Mouse (Mus musculus) 3T3-L1 (cell line): ENCODE results near the gene Rmnd5b.
"Not testable (repeated sequence)": the region's sequence is repeated elsewhere in the genome, so short reads cannot be mapped to it uniquely, and the experiment has no call there.

Source experiments
- DNase-seq: peaks from one replicate; pipeline ENCODE4 v3.0.0-alpha.2; 2015; ENCODE audit warnings: low read depth, low spot score

Rmnd5b gene

DNA sequence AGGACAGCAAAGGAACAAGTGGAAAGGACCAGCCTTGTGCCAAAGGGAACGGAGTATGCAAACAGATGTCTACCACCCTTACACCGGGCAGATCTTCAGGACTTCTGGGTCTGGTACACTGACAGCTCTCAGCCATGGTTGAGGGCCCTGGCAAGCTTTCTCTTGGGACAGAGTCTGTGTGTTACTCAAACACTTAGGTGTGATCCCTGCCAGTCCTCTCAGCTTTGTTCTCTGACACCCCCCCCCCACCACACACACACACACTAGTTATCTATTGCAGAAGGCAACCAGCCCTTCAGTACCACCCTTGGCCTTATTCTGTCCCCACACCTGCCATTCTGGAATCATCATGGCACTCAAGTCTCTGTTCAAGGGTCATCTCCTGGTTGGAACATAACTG is 13.9 kb downstream of the Rmnd5b start:
- no peak for DNase-seq

DNA sequence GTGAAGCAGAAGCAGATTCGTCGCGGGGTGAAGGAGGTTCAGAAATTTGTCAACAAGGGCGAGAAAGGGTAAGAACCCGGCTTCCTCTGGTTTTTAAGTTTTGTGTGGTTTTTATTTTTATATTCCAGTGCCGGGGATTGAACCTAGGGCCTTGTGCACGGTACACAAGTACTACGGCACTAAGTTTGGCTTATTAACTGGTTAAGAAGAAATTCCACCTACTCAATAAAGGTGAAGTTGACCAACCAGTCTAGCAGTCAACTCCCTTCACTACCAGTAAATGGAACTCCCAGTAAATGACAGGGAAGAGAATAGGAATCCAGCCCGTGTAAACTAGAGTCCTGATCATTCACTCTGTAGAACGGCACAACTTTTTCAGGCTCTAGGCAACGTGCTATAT is 15.6 kb downstream of the Rmnd5b start:
- DNase-seq: no peak

DNA sequence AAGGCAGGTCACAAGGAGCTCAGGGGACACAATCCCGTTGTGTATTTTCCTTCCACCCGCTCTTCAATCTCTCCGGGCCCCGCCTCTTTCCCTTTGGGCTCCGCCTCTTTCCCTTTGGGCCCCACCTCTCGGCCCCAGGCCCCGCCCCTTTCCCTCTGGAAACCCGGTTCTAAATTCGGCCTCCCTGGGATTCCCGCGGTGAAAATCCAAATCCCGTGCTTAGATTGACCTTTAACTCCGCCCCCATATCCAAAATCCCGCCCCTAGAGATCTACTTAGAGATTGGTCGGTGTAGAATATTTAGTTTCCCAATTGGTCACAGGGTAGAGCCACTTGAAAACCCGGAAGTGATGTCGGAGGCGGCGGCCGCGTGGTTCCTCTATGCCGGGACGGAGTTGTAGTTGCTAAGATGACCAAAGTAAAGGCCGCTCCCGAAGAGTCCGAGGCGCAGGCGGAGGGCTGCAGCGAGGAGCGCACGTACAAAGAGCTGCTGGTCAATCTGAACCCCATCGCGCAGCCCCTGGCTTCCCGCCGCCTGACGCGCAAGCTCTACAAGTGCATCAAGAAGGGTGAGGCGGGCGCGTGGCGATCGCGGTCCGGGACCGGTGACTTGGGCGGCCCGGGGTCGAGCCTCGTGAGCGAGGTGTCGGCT is 16.2 kb downstream of the Rmnd5b start, which contains the start of gene Nhp2:
Gene Nhp2, plus strand, starts transcription at position 327 of the 652 bp plus-strand sequence.
- peak; percentile 100 for DNase-seq

DNA sequence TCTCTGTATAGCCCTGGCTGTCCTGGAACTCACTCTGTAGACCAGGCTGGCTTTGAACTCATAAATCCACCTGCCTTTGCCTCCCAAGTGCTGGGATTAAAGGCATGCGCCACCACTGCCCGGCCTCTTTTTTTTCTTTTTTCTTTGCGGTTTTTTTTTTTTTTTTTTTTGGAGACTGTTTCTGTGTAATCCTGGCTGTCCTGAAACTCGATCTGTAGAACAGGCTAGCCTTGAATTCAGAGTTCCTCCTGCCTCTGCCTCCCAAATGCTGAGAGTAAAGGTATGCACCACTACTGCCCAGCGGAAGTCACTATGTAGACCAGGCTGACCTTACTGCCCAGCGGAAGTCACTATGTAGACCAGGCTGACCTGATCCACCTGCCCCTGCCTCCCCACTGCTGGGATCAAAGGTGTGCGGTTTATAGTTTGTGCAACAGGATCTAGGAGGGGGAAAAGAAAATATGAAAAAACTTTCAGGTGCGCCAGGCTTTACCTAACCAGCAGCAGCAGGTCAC is 16.7 kb downstream of the Rmnd5b start:
- DNase-seq: no peak

DNA sequence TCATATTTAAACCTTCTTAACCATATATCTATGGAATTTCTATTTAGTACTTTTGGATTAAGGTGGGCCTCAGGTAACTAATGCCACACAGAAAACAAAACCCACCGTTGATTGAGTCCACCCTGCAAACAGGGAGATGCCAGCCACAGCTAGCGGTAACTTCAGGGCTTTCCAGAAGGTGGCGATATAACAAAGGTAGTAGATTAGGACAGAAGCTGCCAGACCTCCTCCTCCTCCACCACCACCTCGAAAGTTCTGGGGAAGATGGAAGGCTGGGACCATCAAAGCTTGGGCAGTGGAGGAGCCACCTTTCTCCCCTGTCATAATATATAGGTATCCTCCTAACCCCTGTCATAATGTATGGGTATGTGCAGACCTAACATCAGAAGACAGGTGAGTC is 18.0 kb downstream of the Rmnd5b start:
- DNase-seq: peak; percentile 84

DNA sequence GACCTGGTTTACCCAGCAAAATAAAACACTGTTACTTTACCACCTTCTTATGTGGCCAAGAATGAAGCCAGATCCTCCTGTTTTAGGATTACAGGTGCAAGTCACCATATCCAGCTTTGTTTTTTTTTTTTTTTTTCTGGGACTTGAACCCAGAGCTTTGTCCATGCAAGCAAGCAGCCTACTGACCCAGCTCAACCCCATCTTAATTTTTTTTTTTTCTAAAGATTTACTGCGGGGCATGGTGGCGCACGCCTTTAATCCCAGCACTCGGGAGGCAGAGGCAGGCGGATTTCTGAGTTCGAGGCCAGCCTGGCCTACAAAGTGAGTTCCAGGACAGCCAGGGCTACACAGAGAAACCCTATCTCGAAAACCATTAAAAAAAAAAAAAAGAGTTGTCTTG is 19.6 kb downstream of the Rmnd5b start:
- DNase-seq: not testable (repeated sequence)

DNA sequence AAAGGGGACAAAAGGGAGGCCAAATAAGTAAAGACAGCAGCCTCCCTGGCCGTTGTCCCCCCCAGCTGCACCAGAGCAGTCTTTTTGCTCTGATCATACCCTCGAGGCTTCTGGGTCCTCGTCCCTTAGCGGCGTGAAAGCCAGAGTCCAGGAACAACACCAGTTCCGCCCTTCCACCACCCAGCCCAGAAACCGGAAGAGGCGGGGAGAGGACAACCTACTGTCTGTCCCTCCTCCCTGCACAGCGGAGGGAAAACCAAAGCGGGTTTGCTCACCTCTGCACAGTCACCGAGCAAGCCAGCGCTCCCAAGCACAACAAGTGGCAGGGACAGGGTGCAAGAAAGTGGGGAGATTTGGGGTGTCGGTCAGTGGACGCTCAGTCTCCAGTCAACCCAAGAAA is 20.1 kb downstream of the Rmnd5b start:
- DNase-seq: peak; percentile 90

DNA sequence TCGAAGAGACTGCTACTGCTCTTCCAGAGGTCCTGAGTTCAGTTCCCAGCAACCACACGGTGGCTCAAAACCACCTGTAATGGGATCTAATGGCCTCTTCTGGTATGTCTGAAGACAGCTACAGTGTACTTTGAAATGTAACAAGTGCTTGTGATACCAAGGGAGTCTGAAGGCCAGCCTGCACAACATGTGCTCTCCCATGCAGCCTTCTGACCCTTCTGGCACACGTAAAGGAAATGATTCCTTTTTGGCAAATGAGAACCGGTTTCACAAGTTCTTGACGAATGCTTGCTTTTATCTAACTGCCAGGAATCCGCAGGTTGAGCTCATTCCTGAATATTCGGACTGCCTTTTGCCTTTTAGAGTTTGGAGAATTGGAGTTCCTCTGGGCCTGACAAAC is 20.6 kb downstream of the Rmnd5b start:
- no peak for DNase-seq

DNA sequence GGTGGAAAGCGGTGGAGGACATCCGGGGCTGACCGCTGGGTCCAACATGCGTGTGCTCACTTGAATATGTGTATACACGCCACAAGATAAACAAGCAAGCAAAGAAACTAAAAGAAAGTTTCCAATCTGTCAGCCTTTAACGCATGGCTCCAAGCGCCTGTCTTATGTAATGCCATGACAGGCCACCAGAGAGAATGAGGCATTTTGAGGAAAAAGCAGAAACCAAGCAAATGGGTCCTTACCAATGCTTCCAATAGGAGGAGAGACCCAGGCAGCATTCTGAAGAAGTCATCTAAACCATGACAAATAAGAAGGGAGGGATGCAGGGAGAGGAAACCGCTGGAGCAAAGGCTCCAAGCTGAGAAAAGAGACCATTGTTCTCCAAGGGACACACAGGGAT is 21.4 kb downstream of the Rmnd5b start:
- DNase-seq: no peak

DNA sequence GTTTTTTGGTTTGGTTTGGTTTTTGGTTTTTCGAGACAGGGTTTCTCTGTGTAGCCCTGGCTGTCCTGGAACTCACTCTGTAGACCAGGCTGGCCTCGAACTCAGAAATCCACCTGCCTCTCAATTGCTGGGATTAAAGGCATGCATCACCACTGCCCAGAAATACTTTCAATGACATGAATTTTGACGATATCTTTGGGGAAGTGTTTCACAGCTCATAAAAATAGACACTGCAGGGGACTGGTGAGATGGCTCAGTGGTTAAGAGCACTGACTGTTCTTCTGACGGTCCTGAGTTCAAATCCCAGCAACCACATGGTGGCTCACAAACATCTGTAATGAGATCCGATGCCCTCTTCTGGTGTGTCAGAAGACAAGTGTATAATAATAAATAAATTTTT is 25.8 kb downstream of the Rmnd5b start:
- not testable (repeated sequence) for DNase-seq

DNA sequence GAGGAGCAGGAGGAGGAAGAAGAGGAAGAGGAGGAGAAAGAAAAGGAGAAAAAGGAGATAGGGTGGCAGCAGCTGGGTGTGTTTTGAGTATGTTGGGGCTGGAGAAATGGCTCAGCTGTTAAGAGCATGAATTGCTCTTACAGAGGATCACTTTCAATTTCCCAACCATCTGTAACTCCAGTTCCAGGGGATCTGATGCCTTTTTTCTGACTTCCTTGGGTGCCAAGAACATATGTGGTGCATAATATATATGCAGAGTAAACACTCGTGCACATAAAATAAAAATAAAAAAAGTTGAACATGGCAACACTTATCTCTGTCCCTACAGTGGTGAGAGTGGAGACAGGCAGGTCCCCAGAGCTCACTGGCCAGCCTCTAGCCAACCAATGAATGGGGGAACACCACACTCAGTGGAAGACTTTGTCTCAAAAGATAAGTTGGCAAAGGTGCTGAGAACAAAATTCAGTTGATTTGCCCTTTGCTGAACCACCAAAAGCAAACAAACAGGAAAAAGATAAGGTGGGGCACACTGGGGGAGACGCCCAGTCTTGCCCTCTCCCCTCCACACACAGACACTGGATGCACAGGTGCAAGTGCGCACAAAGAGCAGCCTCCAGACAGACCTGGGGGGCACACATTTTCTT is 26.3 kb downstream of the Rmnd5b start:
- DNase-seq: no peak

DNA sequence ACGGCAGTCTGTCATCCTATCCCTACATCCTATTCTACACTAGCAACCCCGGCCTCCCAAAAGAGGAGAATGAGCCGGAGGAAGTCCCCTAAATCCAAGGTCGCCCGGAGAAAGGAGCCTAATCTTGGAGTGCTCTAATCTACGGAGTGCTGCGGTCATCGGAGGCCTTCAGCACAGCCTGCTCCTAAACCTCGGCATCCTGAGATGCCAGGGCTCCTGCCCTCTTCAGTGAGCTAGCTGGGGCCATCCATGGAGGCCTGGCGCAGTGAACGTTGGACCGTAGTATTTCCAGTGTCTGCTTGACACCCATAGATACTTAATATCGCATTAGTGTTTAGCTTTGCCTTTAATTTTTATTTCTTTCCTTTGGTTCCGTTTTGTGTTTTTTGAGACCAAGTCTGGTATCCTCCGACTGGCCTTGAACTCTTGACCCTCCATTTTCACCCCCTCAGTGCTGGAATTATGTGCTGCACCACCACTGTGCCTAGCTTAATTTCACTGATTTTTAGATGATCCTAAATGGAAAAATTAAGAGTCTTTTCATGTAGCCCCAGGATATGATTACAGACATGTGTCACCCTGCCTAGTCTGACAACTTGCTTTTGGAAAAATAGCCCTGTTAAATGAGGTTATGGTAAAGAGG is 28.5 kb downstream of the Rmnd5b start:
- DNase-seq: no peak

DNA sequence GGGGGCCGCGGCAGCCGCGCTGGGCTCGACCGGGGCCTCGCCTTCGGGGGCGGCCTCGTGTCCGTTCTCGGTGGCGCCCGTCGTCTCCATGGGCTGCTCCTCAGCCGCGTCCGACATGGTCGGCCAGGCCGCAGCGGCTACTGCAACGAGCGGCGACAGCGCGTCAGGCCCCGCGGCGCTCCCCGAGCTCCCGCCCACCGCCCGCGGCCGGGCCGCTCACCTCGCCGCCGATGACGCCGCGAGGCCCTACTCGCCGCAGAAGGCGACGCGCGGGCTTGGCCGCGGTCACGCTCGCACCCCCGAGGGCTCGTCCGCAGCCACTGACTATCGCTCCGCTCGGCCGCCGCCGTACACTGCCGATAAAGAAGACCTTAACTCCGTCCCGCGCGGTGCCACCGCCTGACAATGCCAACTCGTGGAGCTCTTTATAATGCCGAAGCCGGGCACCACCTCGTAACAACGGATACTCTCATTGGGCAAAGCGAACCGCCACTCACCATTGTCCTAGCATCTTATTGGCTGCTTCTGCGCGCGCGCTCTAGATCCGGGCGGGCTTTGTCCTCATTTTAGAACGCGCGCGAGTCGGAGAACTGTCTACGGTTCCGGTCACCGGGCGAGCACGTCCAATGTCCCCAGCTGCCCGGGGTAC is 29.1 kb downstream of the Rmnd5b start, which contains the start of gene Hnrnpab:
Gene Hnrnpab, minus strand, starts transcription at position 401 of the 649 bp plus-strand sequence.
- DNase-seq: peak; percentile 97

DNA sequence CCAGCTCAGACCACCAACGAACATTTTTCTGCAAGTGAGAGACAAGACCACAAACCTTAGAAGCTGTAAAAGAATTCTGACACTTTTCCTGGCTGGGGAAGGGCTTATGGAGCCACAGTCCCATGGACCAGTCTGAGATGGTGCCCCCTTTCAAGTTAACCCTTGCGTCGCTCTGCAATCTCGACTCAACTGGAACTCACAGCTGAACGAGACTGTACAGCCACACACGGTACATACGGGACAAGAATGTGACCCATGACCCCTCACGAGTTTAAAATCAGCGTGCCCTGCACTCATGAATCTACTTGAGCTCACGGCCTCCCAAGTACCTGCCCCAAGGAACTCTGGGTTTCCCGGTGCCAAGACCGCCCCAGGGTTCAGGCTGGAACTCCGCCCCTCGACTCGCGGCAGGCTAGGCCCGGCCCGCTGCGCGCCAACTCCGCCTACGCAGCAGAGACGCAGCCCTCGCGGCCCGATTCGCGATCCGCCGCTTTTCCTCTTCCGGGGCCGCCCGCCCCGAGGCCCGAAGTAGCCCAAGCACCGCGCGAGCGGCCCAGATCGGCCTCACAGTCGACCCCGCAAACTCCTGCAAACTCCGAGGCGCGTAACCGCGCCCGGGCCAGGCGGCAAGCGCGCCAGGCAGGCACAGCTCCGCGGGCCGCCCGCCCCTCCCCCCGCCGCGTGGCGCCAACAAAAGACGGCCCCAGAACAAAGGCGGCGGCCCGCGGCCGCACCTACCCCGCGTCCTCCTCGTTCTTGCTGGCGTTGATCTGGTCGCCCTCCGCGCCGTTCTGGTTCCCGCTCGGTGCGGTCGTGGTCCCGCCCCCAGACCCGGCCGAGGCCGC is 29.9 kb downstream of the Rmnd5b start:
- peak; percentile 85 for DNase-seq

DNA sequence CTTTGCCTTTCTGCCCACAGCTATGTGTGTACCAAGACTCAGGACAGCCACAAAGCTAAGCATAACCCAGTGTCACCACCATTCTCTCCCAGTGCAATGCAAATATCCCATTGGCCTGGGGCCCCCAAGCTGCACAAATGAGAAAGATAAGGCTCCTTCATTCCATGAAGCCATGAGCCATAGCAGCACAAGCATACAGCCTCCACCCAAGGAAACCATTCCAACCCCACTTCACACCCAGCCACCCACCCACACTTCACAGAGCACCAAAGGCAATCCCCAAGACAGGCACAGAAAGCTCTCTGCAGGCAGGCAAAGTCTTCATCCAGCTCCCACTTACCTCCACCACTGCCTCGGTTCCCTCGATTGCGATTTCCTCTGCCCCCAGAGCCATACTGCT is 33.4 kb downstream of the Rmnd5b start:
- no peak for DNase-seq

DNA sequence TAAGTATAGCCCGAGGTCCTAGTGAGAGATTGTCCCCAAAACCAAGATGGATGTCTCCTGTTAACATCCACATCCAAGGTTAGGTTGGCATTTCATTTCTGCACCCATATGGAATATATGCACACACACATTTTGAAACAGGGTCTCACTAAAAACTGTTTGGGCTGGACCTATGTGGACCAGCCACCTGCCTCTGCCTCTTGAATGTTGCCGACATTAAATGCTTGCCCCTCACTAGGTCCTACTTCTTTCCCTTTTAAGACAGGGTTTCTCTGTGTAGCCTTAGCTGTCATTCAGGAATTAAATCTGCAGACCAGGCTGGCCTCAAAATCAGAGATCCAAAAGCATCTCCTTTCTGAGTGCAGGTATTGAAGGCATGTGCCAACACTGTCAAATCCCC is 38.1 kb downstream of the Rmnd5b start:
- no peak for DNase-seq

DNA sequence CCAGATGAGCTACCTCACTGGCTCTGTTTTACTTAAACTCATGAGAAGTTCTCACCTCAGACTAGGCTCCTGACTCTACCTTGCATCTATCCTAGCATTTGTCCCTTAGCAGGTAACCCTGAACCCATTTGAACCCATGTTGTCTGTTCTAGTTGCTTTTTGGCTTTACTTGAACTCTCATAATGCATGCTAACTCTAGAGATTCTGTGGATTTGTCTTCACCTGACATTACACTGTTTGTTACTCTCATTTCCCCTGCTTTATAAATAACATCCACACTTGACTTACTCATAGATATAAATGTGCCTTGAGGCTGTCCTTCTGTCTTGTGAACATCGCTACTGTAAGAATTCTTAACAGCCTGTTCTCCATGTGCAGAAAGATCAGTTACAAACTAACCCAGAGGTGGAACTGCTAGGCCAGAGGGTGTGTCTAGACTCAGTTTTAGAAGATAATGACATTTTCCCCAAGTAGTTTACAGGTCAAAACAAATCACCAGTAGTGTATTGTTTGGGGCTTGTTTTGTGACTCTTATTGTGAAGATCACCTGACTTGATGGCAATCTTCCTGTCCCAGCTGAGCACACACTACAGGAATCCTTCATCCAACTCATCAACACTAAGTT is 40.1 kb downstream of the Rmnd5b start:
- no peak for DNase-seq

DNA sequence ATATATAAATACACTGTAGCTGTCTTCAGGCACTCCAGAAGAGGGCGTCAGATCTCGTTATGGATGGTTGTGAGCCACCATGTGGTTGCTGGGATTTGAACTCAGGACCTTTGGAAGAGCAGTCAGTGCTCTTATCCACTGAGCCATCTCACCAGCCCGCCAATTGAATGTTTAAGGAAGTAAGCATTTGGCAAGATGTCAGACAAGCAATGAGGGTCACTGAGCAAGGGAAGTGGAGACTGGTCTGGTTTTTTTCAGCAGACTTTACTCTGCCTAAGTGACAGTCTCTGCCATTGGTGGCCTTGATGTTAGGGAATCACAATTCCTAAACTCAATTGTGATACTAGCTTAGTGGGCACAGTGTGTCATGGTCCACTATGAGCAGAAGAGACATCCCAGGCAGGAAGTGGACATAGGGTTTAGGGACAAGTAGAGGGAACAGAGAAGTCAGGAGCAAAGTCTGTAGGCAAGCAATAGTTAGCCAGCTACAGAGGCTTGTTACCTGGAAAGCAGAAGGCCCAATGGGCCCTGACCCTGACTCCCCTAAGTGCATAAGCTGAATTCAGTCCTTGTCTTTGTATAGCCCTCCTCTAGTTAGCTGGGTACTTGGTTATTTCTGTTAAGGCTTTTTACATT is 40.9 kb downstream of the Rmnd5b start:
- DNase-seq: no peak

DNA sequence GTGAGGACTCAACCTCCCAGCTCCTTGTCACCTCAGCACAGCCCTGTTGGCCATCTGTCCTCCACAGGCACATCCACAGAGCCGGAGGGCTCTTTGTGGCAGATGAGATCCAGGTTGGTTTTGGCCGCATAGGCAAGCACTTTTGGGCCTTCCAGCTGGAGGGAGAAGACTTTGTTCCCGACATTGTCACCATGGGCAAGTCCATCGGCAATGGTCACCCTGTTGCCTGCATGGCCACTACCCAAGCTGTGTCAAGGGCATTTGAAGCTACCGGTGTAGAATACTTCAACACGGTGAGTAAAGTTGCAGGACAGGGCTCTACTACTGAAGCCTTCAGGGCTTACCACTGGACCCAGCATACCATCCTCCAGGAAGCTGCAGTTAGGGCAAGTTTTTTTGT is 41.8 kb downstream of the Rmnd5b start:
- no peak for DNase-seq

DNA sequence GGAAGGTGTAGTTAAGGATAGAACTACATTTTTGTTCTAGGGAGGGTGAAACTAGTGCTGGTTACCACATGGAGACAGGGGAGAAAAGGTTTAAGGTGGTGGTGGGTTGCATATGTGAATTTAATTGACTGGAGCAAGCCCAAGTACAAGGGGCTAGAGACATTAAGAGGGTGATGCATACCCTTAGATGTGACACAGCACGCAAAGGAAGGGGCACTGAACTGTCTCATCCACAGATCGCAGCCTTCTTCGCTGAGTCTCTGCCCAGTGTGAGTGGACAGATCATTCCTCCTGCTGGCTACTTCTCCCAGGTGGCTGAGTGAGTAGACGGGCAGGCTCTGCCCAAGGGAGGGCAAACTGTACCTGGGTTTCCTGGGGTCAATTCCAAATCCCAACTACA is 42.3 kb downstream of the Rmnd5b start:
- DNase-seq: no peak
